In the genomic region with DNA sequence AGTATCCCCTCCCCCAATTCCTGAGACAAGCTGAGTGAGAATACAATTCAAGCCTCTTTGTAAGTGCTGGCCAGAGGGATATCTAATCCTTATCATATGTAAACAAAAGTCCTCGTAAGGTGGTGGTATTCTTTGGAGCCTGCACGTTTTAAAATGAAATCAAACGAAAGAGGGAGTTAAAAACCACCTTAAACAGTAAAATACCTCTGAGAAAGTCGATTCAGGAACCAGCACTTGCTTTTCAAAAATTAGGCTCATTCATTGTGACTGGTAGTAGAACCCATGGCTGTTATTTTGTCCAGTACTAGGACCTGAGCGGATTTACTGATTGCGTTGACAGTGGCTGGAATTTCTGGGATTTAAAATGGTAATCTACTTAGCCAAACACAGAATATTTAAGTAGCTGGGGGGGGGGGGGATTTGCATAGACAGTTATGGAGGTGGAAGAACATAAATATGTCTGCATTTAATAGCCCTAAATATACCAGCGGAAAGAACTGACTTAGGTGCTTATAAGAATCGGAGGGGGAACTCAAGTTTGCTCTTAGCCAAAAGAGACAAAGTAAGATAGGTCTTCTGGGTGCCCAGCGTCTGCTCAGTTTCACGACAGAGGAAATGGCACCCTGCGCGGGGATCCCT, we compare ENCODE assay signal across 9 mouse cellular contexts. TPM values are rescaled to one million over a fixed set of nuclear protein-coding genes. Genes with fewer than 3 reads are reported as not detected.
DNase-seq lines count a peak whose midpoint lies in the region; ATAC-seq and TF ChIP-seq lines count a peak whose summit lies in the region.
"Had no signal": no experiment of that assay in that cellular context is flagged by ENCODE, and none has a peak within 500 bp of the region (broad histone marks: within the 10 kb centered on the region; RNA-seq: fewer than 3 reads in every experiment).

No protein-coding gene starts in this region.

- no peak for TF ChIP-seq EP300 in stomach, postnatal 0 days (optimal IDR thresholded peaks at IDR 0.05)

- no peaks in the 10 kb centered on the region for H3K36me3 ChIP-seq in heart, embryonic 13.5 days
- no peaks in the 10 kb centered on the region for H3K36me3 ChIP-seq in testis, adult 2 months (ENCODE audit: control insufficient read depth, insufficient read depth, low read length)
- no peaks in the 10 kb centered on the region for H3K36me3 ChIP-seq in limb, embryonic 14.5 days (ENCODE audit: control insufficient read depth, insufficient read depth, low read length)
- H3K36me3 ChIP-seq in stomach, postnatal 0 days (ENCODE audit: control insufficient read depth, insufficient read depth, low read length), result no peaks in the 10 kb centered on the region
- H3K36me3 ChIP-seq: neural tube, embryonic 13.5 days had no signal

- H3K9me3 ChIP-seq in heart, embryonic 13.5 days, result no peaks in the 10 kb centered on the region
- no peaks in the 10 kb centered on the region for H3K9me3 ChIP-seq in limb, embryonic 14.5 days (ENCODE audit: control insufficient read depth, low read length)
- H3K9me3 ChIP-seq in stomach, postnatal 0 days (ENCODE audit: control insufficient read depth, low read length), result no peaks in the 10 kb centered on the region
- H3K9me3 ChIP-seq: neural tube, embryonic 13.5 days had no signal

- peak overlapping the region; percentile 88 for H3K9ac ChIP-seq in heart, embryonic 13.5 days
- no peak overlapping the region for H3K9ac ChIP-seq in limb, embryonic 14.5 days (ENCODE audit: low read depth, low read length, severe bottlenecking)
- H3K9ac ChIP-seq in stomach, postnatal 0 days (ENCODE audit: low read length), result peak overlapping the region; percentile 86
- H3K9ac ChIP-seq: neural tube, embryonic 13.5 days had no signal

- TF ChIP-seq POLR2A in testis, adult 2 months (IDR thresholded peaks at IDR 0.05; ENCODE audit: control insufficient read depth, low read depth, low read length), result no peak
- no peak for TF ChIP-seq POLR2A in limb, embryonic 14.5 days (IDR thresholded peaks at IDR 0.05; ENCODE audit: borderline replicate concordance, extremely low read depth, insufficient read depth, insufficient read length)

- H3K27ac ChIP-seq in heart, embryonic 13.5 days (replicated peaks), result peak overlapping the region; percentile 88
- peak overlapping the region; percentile 29 for H3K27ac ChIP-seq in testis, adult 2 months (ENCODE audit: control insufficient read depth, insufficient read depth, low read depth, low read length)
- H3K27ac ChIP-seq in limb, embryonic 14.5 days (replicated peaks; ENCODE audit: low read depth, low read length), result no peak overlapping the region
- peak overlapping the region; percentile 94 for H3K27ac ChIP-seq in stomach, postnatal 0 days (replicated peaks)
- H3K27ac ChIP-seq: neural tube, embryonic 13.5 days had no signal

- WGBS in heart, embryonic 13.5 days, result 3% methylated on average over 12 of the region's 12 CpGs
- WGBS in limb, embryonic 14.5 days, result 2% methylated on average over 12 of the region's 12 CpGs
- WGBS in stomach, postnatal 0 days, result 1% methylated on average over 12 of the region's 12 CpGs

- TF ChIP-seq CTCF in testis, adult 2 months (IDR thresholded peaks at IDR 0.05; ENCODE audit: control insufficient read depth, insufficient read depth, insufficient replicate concordance, low read depth, low read length), result no peak
- TF ChIP-seq CTCF in stomach, postnatal 0 days (IDR thresholded peaks at IDR 0.05; ENCODE audit: low read depth), result no peak

- peak overlapping the region; percentile 62 for H3K4me3 ChIP-seq in heart, embryonic 13.5 days
- peak overlapping the region; percentile 31 for H3K4me3 ChIP-seq in testis, adult 2 months (ENCODE audit: control insufficient read depth, low read depth, low read length)
- peak overlapping the region; percentile 1; the same call in 1 of the 2 replicates for H3K4me3 ChIP-seq in limb, embryonic 14.5 days (replicated peaks; ENCODE audit: low read length)
- peak overlapping the region; percentile 61 for H3K4me3 ChIP-seq in stomach, postnatal 0 days (ENCODE audit: low read depth, low read length)
- H3K4me3 ChIP-seq: neural tube, embryonic 13.5 days had no signal

- peaks cover 32% of the 10 kb centered on the region for H3K4me1 ChIP-seq in heart, embryonic 13.5 days
- H3K4me1 ChIP-seq in testis, adult 2 months (ENCODE audit: control insufficient read depth, insufficient read depth, low read length), result peaks cover 5% of the 10 kb centered on the region; the same call in 1 of the 2 replicates
- H3K4me1 ChIP-seq in limb, embryonic 14.5 days (ENCODE audit: control insufficient read depth, insufficient read depth, low read length), result no peaks in the 10 kb centered on the region
- H3K4me1 ChIP-seq in stomach, postnatal 0 days (replicated peaks; ENCODE audit: control insufficient read depth, insufficient read depth), result peaks cover 1% of the 10 kb centered on the region; the same call in 1 of the 2 replicates

- peaks cover 88% of the 10 kb centered on the region for H3K27me3 ChIP-seq in heart, embryonic 13.5 days (replicated peaks)
- no peaks in the 10 kb centered on the region; the same call in none of the 2 replicates for H3K27me3 ChIP-seq in testis, adult 2 months (ENCODE audit: control insufficient read depth, insufficient read depth, low read length)
- H3K27me3 ChIP-seq in limb, embryonic 14.5 days (ENCODE audit: control insufficient read depth, insufficient read depth, low read length), result peaks cover 87% of the 10 kb centered on the region
- 0 out of 2 replicates have a peak, but pooled peaks cover 4% of the 10 kb centered on the region for H3K27me3 ChIP-seq in stomach, postnatal 0 days (ENCODE audit: control insufficient read depth, insufficient read depth, low read length)

- ATAC-seq in heart, embryonic 13.5 days (ENCODE audit: extremely low read depth, insufficient number of reproducible peaks, low FRiP score, low TSS enrichment), result no peak
- ATAC-seq in limb, embryonic 14.5 days (ENCODE audit: low FRiP score, low read depth), result no peak
- ATAC-seq in stomach, postnatal 0 days (ENCODE audit: low FRiP score, low TSS enrichment), result no peak

- DNase-seq in heart, adult 8-10 months (ENCODE audit: low spot score), result no peak
- DNase-seq in testis, postnatal 10 days (ENCODE audit: low spot score), result no peak
- DNase-seq in limb, embryonic 14.5 days (ENCODE audit: low spot score), result no peak
- DNase-seq in stomach, postnatal 0 days (ENCODE audit: low spot score), result no peak
- no peak for DNase-seq in left cerebral cortex, adult 18-20 months (ENCODE audit: low spot score in 2 of 2)
- DNase-seq in thymus, postnatal 0 days (ENCODE audit: low spot score), result no peak

- H3K4me2 ChIP-seq in heart, embryonic 13.5 days, result peak overlapping the region; percentile 66
- H3K4me2 ChIP-seq in limb, embryonic 14.5 days (replicated peaks; ENCODE audit: low read depth, low read length, severe bottlenecking), result no peak overlapping the region
- peak overlapping the region; percentile 50 for H3K4me2 ChIP-seq in stomach, postnatal 0 days (replicated peaks; ENCODE audit: low read depth)
- H3K4me2 ChIP-seq: neural tube, embryonic 13.5 days had no signal

RNA-seq across cellular contexts. Expression of a gene that starts 1.3 kb away (rescaled TPM):
- polyA plus RNA-seq in heart, embryonic 13.5 days (2015; fragmentation: Nextera tagmentation; extraction: Ambion mirVana), result 61.7 and 63.3 TPM in 2 replicates
- 10 to 100 TPM in 1 of 4 experiments, 1 to 10 TPM in 3; 8.2 to 11.1 (median 9.0) TPM for total RNA-seq in heart, adult 8-10 months (2022)
- polyA plus RNA-seq in testis, adult 2 months (2012; rRNA removed), result 11.2 and 12.4 TPM in 2 replicates
- polyA plus RNA-seq in limb, embryonic 14.5 days (2012; rRNA removed), result 0.17 and 0.65 TPM in 2 replicates
- polyA plus RNA-seq in limb, embryonic 14.5 days (2014; fragmentation: Nextera tagmentation; extraction: Ambion mirVana), result 0.23 TPM in 1 of 2 replicates, not detected in the other
- 95.3 and 95.5 TPM in 2 replicates for polyA plus RNA-seq in stomach, postnatal 0 days (2015; fragmentation: Nextera tagmentation; extraction: Ambion mirVana)
- total RNA-seq in left cerebral cortex, adult 18-20 months (2021), result not detected
- 0.82 and 0.94 TPM in 2 replicates for polyA plus RNA-seq in thymus, postnatal 0 days (2015; fragmentation: Nextera tagmentation; extraction: Ambion mirVana)

Comparison
In these comparisons a context has a peak if more than half of its experiments do, and no peak if none do; other contexts are left out.
1. H3K4me3 ChIP-seq: peak in every context shown above with its lines; median percentile 62 in heart, embryonic 13.5 days; 61 in stomach, postnatal 0 days; 31 in testis, adult 2 months; 1 in limb, embryonic 14.5 days.